ENCODE assay signal across 8 mouse cellular contexts in the genomic region with DNA sequence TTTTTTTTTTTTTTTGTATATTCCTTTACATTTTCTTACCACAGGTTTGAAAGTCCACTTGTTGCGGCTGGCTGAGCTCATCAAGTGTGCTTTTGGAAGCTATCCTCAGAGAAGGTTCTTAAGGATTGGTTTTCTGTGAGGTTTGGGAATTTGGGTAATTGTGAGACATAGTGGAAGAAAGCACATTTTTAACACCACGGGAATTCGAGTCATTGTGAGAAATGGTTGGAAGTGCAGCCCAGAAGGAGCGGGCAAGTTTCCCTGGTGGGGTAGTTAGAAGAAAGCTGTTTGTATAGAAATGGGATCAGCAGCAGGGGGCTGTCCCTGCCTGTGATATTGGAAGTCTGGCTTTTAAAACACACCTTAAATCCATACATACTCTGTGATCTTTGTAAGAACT. TPM values are rescaled to one million over a fixed set of nuclear protein-coding genes. Genes with fewer than 3 reads are reported as not detected.
DNase-seq lines count a peak whose midpoint lies in the region; ATAC-seq lines count a peak whose summit lies in the region.

No protein-coding gene starts in this region.

- H3K4me3 ChIP-seq in kidney, embryonic 15.5 days (replicated peaks): peak overlapping the region; percentile 93
- peak overlapping the region; percentile 42 for H3K4me3 ChIP-seq in brown adipose tissue, adult 24 weeks (ENCODE audit: insufficient read depth, low read depth, low read length)
- H3K4me3 ChIP-seq in hindbrain, embryonic 13.5 days: peak overlapping the region; percentile 92
- H3K4me3 ChIP-seq in midbrain, embryonic 14.5 days (replicated peaks; ENCODE audit: low read depth, low read length): peak overlapping the region; percentile 76

- ATAC-seq in kidney, embryonic 15.5 days (replicated peaks; ENCODE audit: low FRiP score): no peak
- ATAC-seq in hindbrain, embryonic 13.5 days (ENCODE audit: low FRiP score): no peak
- ATAC-seq in midbrain, embryonic 14.5 days (ENCODE audit: low FRiP score, low TSS enrichment): no peak

- peaks cover 32% of the 10 kb centered on the region for H3K4me1 ChIP-seq in kidney, embryonic 15.5 days
- H3K4me1 ChIP-seq in brown adipose tissue, adult 24 weeks (ENCODE audit: control insufficient read depth, insufficient read depth, insufficient read length, low read length): peaks cover 10% of the 10 kb centered on the region
- peaks cover 33% of the 10 kb centered on the region for H3K4me1 ChIP-seq in hindbrain, embryonic 13.5 days (replicated peaks)
- peaks cover 23% of the 10 kb centered on the region for H3K4me1 ChIP-seq in midbrain, embryonic 14.5 days (ENCODE audit: control insufficient read depth, insufficient read depth, low read length)

- no peaks in the 10 kb centered on the region for H3K27me3 ChIP-seq in kidney, embryonic 15.5 days
- H3K27me3 ChIP-seq in hindbrain, embryonic 13.5 days: no peaks in the 10 kb centered on the region
- no peaks in the 10 kb centered on the region for H3K27me3 ChIP-seq in midbrain, embryonic 14.5 days (ENCODE audit: control insufficient read depth, insufficient read depth, low read length)

- DNase-seq in kidney, postnatal 25 days: no peak
- peak; percentile 23 for DNase-seq in midbrain, embryonic 14.5 days
- no peak for DNase-seq in spleen, postnatal 10 days (ENCODE audit: low spot score in 2 of 2)
- no peak for DNase-seq in gastrocnemius, postnatal 4 days (ENCODE audit: low spot score in 2 of 2)
- DNase-seq in thymus, postnatal 14 days: no peak

- peak overlapping the region; percentile 49; the same call in 1 of the 2 replicates for H3K27ac ChIP-seq in kidney, embryonic 15.5 days
- H3K27ac ChIP-seq in brown adipose tissue, adult 24 weeks (replicated peaks; ENCODE audit: low read depth, low read length): no peak overlapping the region
- no peak overlapping the region for H3K27ac ChIP-seq in hindbrain, embryonic 13.5 days
- H3K27ac ChIP-seq in midbrain, embryonic 14.5 days (replicated peaks; ENCODE audit: low read depth, low read length): no peak overlapping the region

- 4% methylated on average over 4 of the region's 4 CpGs for WGBS in kidney, embryonic 15.5 days
- 11% methylated on average over 4 of the region's 4 CpGs for WGBS in hindbrain, embryonic 13.5 days
- 6% methylated on average over 4 of the region's 4 CpGs for WGBS in midbrain, embryonic 14.5 days

- no peaks in the 10 kb centered on the region for H3K9me3 ChIP-seq in kidney, embryonic 15.5 days (replicated peaks)
- H3K9me3 ChIP-seq in hindbrain, embryonic 13.5 days: no peaks in the 10 kb centered on the region
- H3K9me3 ChIP-seq in midbrain, embryonic 14.5 days (ENCODE audit: control insufficient read depth, low read length): no peaks in the 10 kb centered on the region

- H3K9ac ChIP-seq in kidney, embryonic 15.5 days: peak overlapping the region; percentile 92
- peak overlapping the region; percentile 90 for H3K9ac ChIP-seq in hindbrain, embryonic 13.5 days
- peak overlapping the region; percentile 71 for H3K9ac ChIP-seq in midbrain, embryonic 14.5 days (replicated peaks; ENCODE audit: low read length)

- peak overlapping the region; percentile 72 for H3K4me2 ChIP-seq in kidney, embryonic 15.5 days
- H3K4me2 ChIP-seq in hindbrain, embryonic 13.5 days: peak overlapping the region; percentile 76
- H3K4me2 ChIP-seq in midbrain, embryonic 14.5 days (ENCODE audit: low read length): peak overlapping the region; percentile 63

- peaks cover 18% of the 10 kb centered on the region for H3K36me3 ChIP-seq in kidney, embryonic 15.5 days
- H3K36me3 ChIP-seq in hindbrain, embryonic 13.5 days: peaks cover 7% of the 10 kb centered on the region; the same call in 1 of the 2 replicates
- H3K36me3 ChIP-seq in midbrain, embryonic 14.5 days (ENCODE audit: control insufficient read depth, insufficient read depth, low read length): no peaks in the 10 kb centered on the region

RNA-seq across cellular contexts. Expression of a gene that starts 0.9 kb away (rescaled TPM):
- polyA plus RNA-seq in kidney, embryonic 15.5 days (2015; fragmentation: Nextera tagmentation; extraction: Ambion mirVana): 13.9 and 14.0 TPM in 2 replicates
- polyA plus RNA-seq in brown adipose tissue, adult 24 weeks (2012; ENCODE audit: insufficient read depth, insufficient read length, missing spikeins): 20.2 and 24.4 TPM in 2 replicates
- polyA plus RNA-seq in hindbrain, embryonic 13.5 days (2015; fragmentation: Nextera tagmentation; extraction: Ambion mirVana): 6.4 and 9.2 TPM in 2 replicates
- polyA plus RNA-seq in midbrain, embryonic 14.5 days (2014; fragmentation: Nextera tagmentation; extraction: Ambion mirVana): 11.8 and 13.9 TPM in 2 replicates
- total RNA-seq in gastrocnemius, postnatal 4 days (2021): 10 to 100 TPM in 1 of 2 experiments, 1 to 10 TPM in 1; 9.7 to 11.7 TPM

RNA-seq across cellular contexts. Expression of a gene that starts 3.0 kb away (rescaled TPM):
- polyA plus RNA-seq in kidney, embryonic 15.5 days (2015; fragmentation: Nextera tagmentation; extraction: Ambion mirVana): 65.4 and 66.7 TPM in 2 replicates
- 69.7 and 69.9 TPM in 2 replicates for polyA plus RNA-seq in brown adipose tissue, adult 24 weeks (2012; ENCODE audit: insufficient read depth, insufficient read length, missing spikeins)
- polyA plus RNA-seq in hindbrain, embryonic 13.5 days (2015; fragmentation: Nextera tagmentation; extraction: Ambion mirVana): 18.8 and 22.4 TPM in 2 replicates
- 5.6 and 11.6 TPM in 2 replicates for polyA plus RNA-seq in midbrain, embryonic 14.5 days (2014; fragmentation: Nextera tagmentation; extraction: Ambion mirVana)
- 10 to 100 TPM; 41.3 to 46.0 TPM for total RNA-seq in gastrocnemius, postnatal 4 days (2021)

RNA-seq across cellular contexts. Expression of a gene that starts 27.7 kb away (rescaled TPM):
- polyA plus RNA-seq in kidney, embryonic 15.5 days (2015; fragmentation: Nextera tagmentation; extraction: Ambion mirVana): 1.6 and 2.7 TPM in 2 replicates
- polyA plus RNA-seq in brown adipose tissue, adult 24 weeks (2012; ENCODE audit: insufficient read depth, insufficient read length, missing spikeins): not detected in 2 replicates
- 0.55 and 0.74 TPM in 2 replicates for polyA plus RNA-seq in hindbrain, embryonic 13.5 days (2015; fragmentation: Nextera tagmentation; extraction: Ambion mirVana)
- polyA plus RNA-seq in midbrain, embryonic 14.5 days (2014; fragmentation: Nextera tagmentation; extraction: Ambion mirVana): 0.54 and 0.92 TPM in 2 replicates
- under 1 TPM; 0.22 to 0.29 TPM for total RNA-seq in gastrocnemius, postnatal 4 days (2021)

RNA-seq across cellular contexts. Expression of a gene that starts 28.1 kb away (rescaled TPM):
- 78.8 and 80.5 TPM in 2 replicates for polyA plus RNA-seq in kidney, embryonic 15.5 days (2015; fragmentation: Nextera tagmentation; extraction: Ambion mirVana)
- 22.6 and 23.4 TPM in 2 replicates for polyA plus RNA-seq in brown adipose tissue, adult 24 weeks (2012; ENCODE audit: insufficient read depth, insufficient read length, missing spikeins)
- 107 and 111 TPM in 2 replicates for polyA plus RNA-seq in hindbrain, embryonic 13.5 days (2015; fragmentation: Nextera tagmentation; extraction: Ambion mirVana)
- 117 and 119 TPM in 2 replicates for polyA plus RNA-seq in midbrain, embryonic 14.5 days (2014; fragmentation: Nextera tagmentation; extraction: Ambion mirVana)
- 10 to 100 TPM; 16.8 to 19.1 TPM for total RNA-seq in gastrocnemius, postnatal 4 days (2021)

Comparison
In these comparisons a context has a peak if more than half of its experiments do, and no peak if none do; other contexts are left out.
1. H3K4me3 ChIP-seq: peak in every context shown above with its lines; median percentile 93 in kidney, embryonic 15.5 days; 92 in hindbrain, embryonic 13.5 days; 76 in midbrain, embryonic 14.5 days; 42 in brown adipose tissue, adult 24 weeks.